Mouse (Mus musculus) lung, postnatal 0 days (tissue): ENCODE results near the gene Fgg.

Experiments
- CTCF ChIP-seq: IDR thresholded peaks from 2 replicates; pipeline ENCODE4 v1.5.1; 2016; ENCODE audit warnings: antibody characterized with exemption, mild to moderate bottlenecking
- EP300 ChIP-seq: IDR thresholded peaks from 2 replicates; pipeline ENCODE4 v1.6.1; 2016; ENCODE audit warnings: antibody characterized with exemption, mild to moderate bottlenecking, control low read depth

DNA sequence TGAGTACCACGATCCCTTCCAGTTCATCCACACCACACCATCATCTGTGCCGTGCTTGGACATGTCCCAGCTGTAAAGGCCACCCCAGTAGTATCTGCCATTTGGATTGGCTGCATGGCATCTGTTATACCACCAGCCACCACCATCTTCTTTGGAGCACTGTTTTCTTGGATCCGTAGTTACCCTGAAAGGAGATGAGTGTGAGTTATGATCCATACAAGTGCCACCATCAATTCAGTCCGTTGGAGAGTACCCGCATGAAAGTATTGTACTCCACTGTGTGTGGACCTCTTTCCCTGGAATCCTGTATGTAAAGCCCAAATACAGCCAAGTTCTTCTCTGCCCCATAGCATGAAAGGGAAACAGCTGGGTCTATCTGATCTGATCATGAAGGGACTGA lies 34.9 kb downstream of the Fgg start:
- TF ChIP-seq CTCF (no peak), EP300 (no peak)
